Mouse (Mus musculus): ENCODE data around the gene Shc4. TPM values are rescaled to one million over a fixed set of nuclear protein-coding genes. Genes with fewer than 3 reads are reported as not detected.

Shc4 gene
- polyA plus RNA-seq, 1 experiment from 2014 or later = 2.1 TPM

- H3K4me1 ChIP-seq (ENCODE audit: control insufficient read depth, insufficient read depth, low read length) = 0 out of 2 replicates have a peak, but pooled peaks cover 5% of the 10 kb centered on the region
- H3K9me3 ChIP-seq (ENCODE audit: control insufficient read depth, low read length) = no peaks in the 10 kb centered on the region
- DNase-seq (ENCODE audit: low spot score) (no peak), ATAC-seq (ENCODE audit: insufficient read depth, low FRiP score, low TSS enrichment) (no peak)
- no peak overlapping the region for H3K4me3 ChIP-seq (ENCODE audit: low read depth, low read length)
- WGBS = 84% methylated on average over 8 of the region's 8 CpGs
- peaks cover 9% of the 10 kb centered on the region for H3K36me3 ChIP-seq (ENCODE audit: control insufficient read depth, insufficient read depth, low read length)
- H3K4me2 ChIP-seq (ENCODE audit: low read depth) = no peak overlapping the region
- H3K27me3 ChIP-seq (ENCODE audit: control insufficient read depth, insufficient read depth, low read length) = no peaks in the 10 kb centered on the region
- H3K9ac ChIP-seq (ENCODE audit: low read length) = no peak overlapping the region
- no peak overlapping the region for H3K27ac ChIP-seq (ENCODE audit: low read depth, low read length)
Observed at GRCm38 (mm10) chr2:125615858-125616424, 108.0 kb downstream of the Shc4 start.

GRCm38 (mm10) chr2:125615440-125615839, 108.5 kb downstream of the Shc4 start:
- no peak for ATAC-seq (ENCODE audit: insufficient read depth, low FRiP score, low TSS enrichment)
- Histone ChIP-seq H3K4me1 (ENCODE audit: control insufficient read depth, insufficient read depth, low read length) (0 out of 2 replicates have a peak, but pooled peaks cover 3% of the 10 kb centered on the region), H3K4me2 (ENCODE audit: low read depth) (no peak overlapping the region), H3K9ac (ENCODE audit: low read length) (no peak overlapping the region), H3K27me3 (ENCODE audit: control insufficient read depth, insufficient read depth, low read length) (no peaks in the 10 kb centered on the region), H3K4me3 (ENCODE audit: low read depth, low read length) (no peak overlapping the region), H3K36me3 (ENCODE audit: control insufficient read depth, insufficient read depth, low read length) (peaks cover 9% of the 10 kb centered on the region), H3K27ac (ENCODE audit: low read depth, low read length) (no peak overlapping the region), H3K9me3 (ENCODE audit: control insufficient read depth, low read length) (no peaks in the 10 kb centered on the region)
- 95% methylated on average over 7 of the region's 7 CpGs for WGBS
- no peak for DNase-seq (ENCODE audit: low spot score)

DNA sequence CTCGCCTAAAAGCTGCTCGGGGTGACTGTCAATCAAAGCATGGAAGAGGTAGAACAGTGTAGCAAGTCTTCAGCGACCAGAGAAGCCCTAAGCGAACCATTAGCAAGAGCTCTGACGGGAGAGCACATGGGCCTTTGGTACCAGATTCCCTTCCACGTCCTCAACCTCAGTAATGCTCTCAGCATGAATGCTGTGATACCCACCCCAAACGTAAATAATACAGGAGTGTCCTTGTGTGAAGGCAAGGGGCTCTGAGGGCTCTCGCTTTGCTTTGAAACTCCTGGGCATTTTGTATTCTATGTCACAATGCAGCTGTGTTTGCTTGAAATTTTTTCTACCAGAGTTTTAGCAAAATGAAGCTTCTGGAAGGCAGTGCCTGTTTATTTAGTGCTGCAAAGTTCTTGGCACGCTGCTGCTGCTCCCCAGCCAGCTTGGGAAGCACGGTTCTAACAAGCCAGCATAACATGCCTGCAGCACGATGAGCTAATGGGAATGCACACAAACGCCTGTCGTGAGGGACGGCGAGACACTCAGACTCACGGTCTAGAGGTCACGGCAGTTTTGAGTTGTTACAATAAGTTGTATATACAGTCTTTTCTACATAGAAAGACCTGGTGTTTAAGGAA, 117.6 kb downstream of the Shc4 start:
- DNase-seq (ENCODE audit: low spot score) = no peak
- Histone ChIP-seq H3K9ac (ENCODE audit: low read length) (no peak overlapping the region), H3K27me3 (ENCODE audit: control insufficient read depth, insufficient read depth, low read length) (no peaks in the 10 kb centered on the region), H3K4me3 (ENCODE audit: low read depth, low read length) (no peak overlapping the region), H3K4me1 (ENCODE audit: control insufficient read depth, insufficient read depth, low read length) (no peaks in the 10 kb centered on the region), H3K9me3 (ENCODE audit: control insufficient read depth, low read length) (no peaks in the 10 kb centered on the region), H3K4me2 (ENCODE audit: low read depth) (no peak overlapping the region), H3K27ac (ENCODE audit: low read depth, low read length) (no peak overlapping the region), H3K36me3 (ENCODE audit: control insufficient read depth, insufficient read depth, low read length) (no peaks in the 10 kb centered on the region; the same call in none of the 2 replicates)
- no peak for ATAC-seq (ENCODE audit: insufficient read depth, low FRiP score, low TSS enrichment)
- WGBS = 87% methylated on average over 17 of the region's 17 CpGs

DNA sequence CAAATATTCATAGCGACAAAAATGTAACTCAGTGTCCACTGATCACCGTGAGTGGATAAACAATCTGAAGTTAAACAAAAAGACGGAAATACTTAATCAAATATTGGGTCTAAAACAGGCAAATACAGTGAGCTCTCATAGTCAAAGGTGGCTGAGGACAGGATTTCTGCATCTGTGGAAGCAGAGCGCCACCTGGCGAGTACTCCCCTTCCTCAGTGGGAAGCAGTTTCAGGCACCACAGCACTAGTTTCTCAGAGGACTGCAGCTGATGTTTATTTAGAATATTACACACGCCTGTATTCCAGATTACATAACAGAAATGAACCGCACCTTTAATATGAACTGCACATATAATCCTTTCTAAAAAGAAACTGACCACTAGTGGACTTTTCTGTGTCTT, 119.3 kb downstream of the Shc4 start:
- no peaks in the 10 kb centered on the region for H3K27me3 ChIP-seq (ENCODE audit: control insufficient read depth, insufficient read depth, low read length)
- H3K4me3 ChIP-seq (ENCODE audit: low read depth, low read length) = no peak overlapping the region
- no peak overlapping the region for H3K27ac ChIP-seq (ENCODE audit: low read depth, low read length)
- H3K4me2 ChIP-seq (ENCODE audit: low read depth) = no peak overlapping the region
- 84% methylated on average over 7 of the region's 7 CpGs for WGBS
- no peaks in the 10 kb centered on the region; the same call in none of the 2 replicates for H3K36me3 ChIP-seq (ENCODE audit: control insufficient read depth, insufficient read depth, low read length)
- no peaks in the 10 kb centered on the region for H3K9me3 ChIP-seq (ENCODE audit: control insufficient read depth, low read length)
- DNase-seq (ENCODE audit: low spot score) (peak; percentile 51), ATAC-seq (ENCODE audit: insufficient read depth, low FRiP score, low TSS enrichment) (no peak)
- H3K9ac ChIP-seq (ENCODE audit: low read length) = no peak overlapping the region
- no peaks in the 10 kb centered on the region for H3K4me1 ChIP-seq (ENCODE audit: control insufficient read depth, insufficient read depth, low read length)

GRCm38 (mm10) chr2:125602970-125603369, 121.0 kb downstream of the Shc4 start:
- 89% methylated on average over 3 of the region's 3 CpGs for WGBS
- DNase-seq (ENCODE audit: low spot score) = no peak
- no peaks in the 10 kb centered on the region for H3K4me1 ChIP-seq (ENCODE audit: control insufficient read depth, insufficient read depth, low read length)
- H3K9me3 ChIP-seq (ENCODE audit: control insufficient read depth, low read length) = no peaks in the 10 kb centered on the region
- no peak overlapping the region for H3K4me3 ChIP-seq (ENCODE audit: low read depth, low read length)
- no peaks in the 10 kb centered on the region for H3K27me3 ChIP-seq (ENCODE audit: control insufficient read depth, insufficient read depth, low read length)
- H3K27ac ChIP-seq (ENCODE audit: low read depth, low read length) = no peak overlapping the region
- H3K9ac ChIP-seq (ENCODE audit: low read length) = no peak overlapping the region
- H3K36me3 ChIP-seq (ENCODE audit: control insufficient read depth, insufficient read depth, low read length) = no peaks in the 10 kb centered on the region; the same call in 1 of the 2 replicates
- H3K4me2 ChIP-seq (ENCODE audit: low read depth) = no peak overlapping the region
- ATAC-seq (ENCODE audit: insufficient read depth, low FRiP score, low TSS enrichment) = no peak

GRCm38 (mm10) chr2:125598958-125599357, 125.0 kb downstream of the Shc4 start:
- no peak for ATAC-seq (ENCODE audit: insufficient read depth, low FRiP score, low TSS enrichment)

DNA sequence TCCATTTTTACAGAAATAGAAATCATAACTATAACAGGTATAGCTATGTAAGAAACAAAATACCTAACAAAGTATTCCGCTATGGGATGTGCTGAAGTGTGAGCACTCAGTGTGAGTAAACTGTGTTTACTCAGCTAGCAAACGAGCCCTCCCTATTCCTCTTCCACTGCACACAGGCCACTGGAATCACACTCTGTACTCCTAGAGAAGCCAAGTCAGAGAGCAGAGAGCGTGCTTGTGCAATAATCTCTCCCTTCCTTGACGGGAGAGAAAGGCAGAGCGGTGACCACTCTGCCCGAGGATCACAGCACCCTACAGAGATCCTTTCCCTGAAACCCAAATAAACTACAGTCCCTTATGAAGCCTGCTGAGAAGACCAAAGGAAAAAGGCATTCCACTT, 125.7 kb downstream of the Shc4 start:
- Histone ChIP-seq H3K36me3 (ENCODE audit: control insufficient read depth, insufficient read depth, low read length) (peaks cover 2% of the 10 kb centered on the region; the same call in 1 of the 2 replicates), H3K9me3 (ENCODE audit: control insufficient read depth, low read length) (no peaks in the 10 kb centered on the region), H3K27ac (ENCODE audit: low read depth, low read length) (no peak overlapping the region), H3K4me3 (ENCODE audit: low read depth, low read length) (no peak overlapping the region), H3K4me2 (ENCODE audit: low read depth) (no peak overlapping the region), H3K4me1 (ENCODE audit: control insufficient read depth, insufficient read depth, low read length) (no peaks in the 10 kb centered on the region), H3K27me3 (ENCODE audit: control insufficient read depth, insufficient read depth, low read length) (no peaks in the 10 kb centered on the region), H3K9ac (ENCODE audit: low read length) (no peak overlapping the region)
- WGBS = 73% methylated on average over 6 of the region's 6 CpGs
- no peak for DNase-seq (ENCODE audit: low spot score)
- ATAC-seq (ENCODE audit: insufficient read depth, low FRiP score, low TSS enrichment) = no peak

More at GRCm38 (mm10) chr2:125598958-125599357, 125.0 kb downstream of the Shc4 start:
- Histone ChIP-seq H3K9me3 (ENCODE audit: control insufficient read depth, low read length) (no peaks in the 10 kb centered on the region), H3K9ac (ENCODE audit: low read length) (no peak overlapping the region), H3K4me1 (ENCODE audit: control insufficient read depth, insufficient read depth, low read length) (no peaks in the 10 kb centered on the region), H3K4me2 (ENCODE audit: low read depth) (no peak overlapping the region), H3K27me3 (ENCODE audit: control insufficient read depth, insufficient read depth, low read length) (no peaks in the 10 kb centered on the region), H3K4me3 (ENCODE audit: low read depth, low read length) (no peak overlapping the region), H3K36me3 (ENCODE audit: control insufficient read depth, insufficient read depth, low read length) (peaks cover 2% of the 10 kb centered on the region; the same call in 1 of the 2 replicates), H3K27ac (ENCODE audit: low read depth, low read length) (no peak overlapping the region)
- WGBS = 90% methylated on average over 4 of the region's 4 CpGs
- no peak for DNase-seq (ENCODE audit: low spot score)

DNA sequence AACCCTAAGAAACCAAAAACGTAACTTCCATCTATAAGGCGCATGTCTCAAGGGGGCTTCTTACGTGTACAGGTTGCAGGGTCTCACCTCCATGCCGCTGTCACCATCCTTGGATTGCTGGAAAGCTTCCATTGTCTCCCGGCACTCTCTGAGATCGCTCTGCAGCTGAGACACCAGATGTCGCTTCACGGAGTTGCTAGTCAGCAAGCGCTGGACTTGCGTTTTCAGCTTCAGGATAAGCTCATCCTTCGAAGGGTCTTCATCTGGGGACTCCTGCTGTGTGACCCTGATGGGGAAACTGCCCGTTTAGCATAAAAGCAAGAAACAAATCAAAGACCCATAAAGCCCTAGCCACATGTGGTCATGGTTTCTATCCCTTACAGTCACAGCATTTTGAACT, 129.2 kb downstream of the Shc4 start:
- H3K4me1 ChIP-seq (ENCODE audit: control insufficient read depth, insufficient read depth, low read length) = no peaks in the 10 kb centered on the region
- no peaks in the 10 kb centered on the region for H3K27me3 ChIP-seq (ENCODE audit: control insufficient read depth, insufficient read depth, low read length)
- no peak for DNase-seq (ENCODE audit: low spot score)
- H3K27ac ChIP-seq (ENCODE audit: low read depth, low read length) = no peak overlapping the region
- H3K9me3 ChIP-seq (ENCODE audit: control insufficient read depth, low read length) = no peaks in the 10 kb centered on the region
- H3K36me3 ChIP-seq (ENCODE audit: control insufficient read depth, insufficient read depth, low read length) = peaks cover 5% of the 10 kb centered on the region; the same call in 1 of the 2 replicates
- no peak overlapping the region for H3K4me2 ChIP-seq (ENCODE audit: low read depth)
- no peak for ATAC-seq (ENCODE audit: insufficient read depth, low FRiP score, low TSS enrichment)
- no peak overlapping the region for H3K9ac ChIP-seq (ENCODE audit: low read length)
- WGBS = 84% methylated on average over 12 of the region's 12 CpGs
- no peak overlapping the region for H3K4me3 ChIP-seq (ENCODE audit: low read depth, low read length)

DNA sequence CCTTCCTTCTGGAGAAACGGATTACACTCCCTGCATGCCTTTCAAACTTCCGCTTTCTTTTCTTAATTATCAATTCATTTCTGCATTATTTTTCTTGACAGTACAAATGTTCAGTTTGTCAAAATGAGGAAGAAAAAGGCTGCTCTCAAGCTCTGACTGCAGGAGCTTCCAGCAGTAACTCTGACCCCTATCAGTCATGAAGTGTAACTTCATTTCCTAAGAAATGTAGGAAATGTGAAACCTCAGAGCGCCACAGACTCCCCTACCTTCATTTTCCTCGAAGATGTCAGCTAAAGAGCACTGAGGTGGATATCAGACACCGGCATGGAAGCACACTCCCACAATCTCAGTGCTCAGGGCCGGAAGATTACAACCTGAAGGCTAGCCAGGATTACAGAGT, 129.9 kb downstream of the Shc4 start:
- WGBS = 92% methylated on average over 6 of the region's 6 CpGs
- Histone ChIP-seq H3K27me3 (ENCODE audit: control insufficient read depth, insufficient read depth, low read length) (no peaks in the 10 kb centered on the region), H3K4me2 (ENCODE audit: low read depth) (no peak overlapping the region), H3K9ac (ENCODE audit: low read length) (no peak overlapping the region), H3K36me3 (ENCODE audit: control insufficient read depth, insufficient read depth, low read length) (peaks cover 5% of the 10 kb centered on the region; the same call in 1 of the 2 replicates), H3K4me3 (ENCODE audit: low read depth, low read length) (no peak overlapping the region), H3K9me3 (ENCODE audit: control insufficient read depth, low read length) (no peaks in the 10 kb centered on the region), H3K27ac (ENCODE audit: low read depth, low read length) (no peak overlapping the region), H3K4me1 (ENCODE audit: control insufficient read depth, insufficient read depth, low read length) (no peaks in the 10 kb centered on the region)
- no peak for DNase-seq (ENCODE audit: low spot score)
- ATAC-seq (ENCODE audit: insufficient read depth, low FRiP score, low TSS enrichment) = no peak

Data from neural tube, embryonic 11.5 days (tissue).